Mouse (Mus musculus): ENCODE results near the gene Vil1.
"Not testable (repeated sequence)": the region's sequence is repeated elsewhere in the genome, so short reads cannot be mapped to it uniquely, and the experiment has no call there.

Gene Vil1

GRCm38 (mm10) chr1:74387386-74387988 lies 21.7 kb upstream of the Vil1 start:
- DNase-seq (ENCODE audit: low read depth, low spot score): no peak

DNA sequence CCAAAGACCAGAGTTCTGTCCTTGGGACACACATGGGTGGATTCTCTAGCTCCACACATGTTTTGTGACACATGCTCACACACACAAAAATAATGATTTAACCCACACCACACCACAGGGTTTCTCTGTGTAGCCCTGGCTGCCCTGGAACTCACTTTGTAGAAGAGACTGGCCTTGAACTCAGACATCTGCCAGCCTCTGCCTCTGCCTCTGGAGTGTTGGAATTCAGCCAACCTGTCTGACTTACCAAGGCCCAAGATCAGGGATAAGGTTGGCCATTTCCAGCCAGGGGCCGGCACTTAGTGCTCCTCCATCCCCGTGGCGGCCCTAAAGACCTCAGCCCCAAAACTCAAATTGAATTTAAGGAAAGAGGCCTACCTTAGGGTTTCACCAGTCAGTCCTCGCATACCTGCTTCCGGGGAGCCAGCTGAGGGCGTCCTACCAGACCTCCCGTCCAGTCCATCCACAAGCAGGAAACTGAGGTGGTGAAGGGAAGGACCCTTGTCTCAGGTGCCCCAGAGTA lies 20.7 kb upstream of the Vil1 start:
- no peak for DNase-seq (ENCODE audit: low read depth, low spot score)

DNA sequence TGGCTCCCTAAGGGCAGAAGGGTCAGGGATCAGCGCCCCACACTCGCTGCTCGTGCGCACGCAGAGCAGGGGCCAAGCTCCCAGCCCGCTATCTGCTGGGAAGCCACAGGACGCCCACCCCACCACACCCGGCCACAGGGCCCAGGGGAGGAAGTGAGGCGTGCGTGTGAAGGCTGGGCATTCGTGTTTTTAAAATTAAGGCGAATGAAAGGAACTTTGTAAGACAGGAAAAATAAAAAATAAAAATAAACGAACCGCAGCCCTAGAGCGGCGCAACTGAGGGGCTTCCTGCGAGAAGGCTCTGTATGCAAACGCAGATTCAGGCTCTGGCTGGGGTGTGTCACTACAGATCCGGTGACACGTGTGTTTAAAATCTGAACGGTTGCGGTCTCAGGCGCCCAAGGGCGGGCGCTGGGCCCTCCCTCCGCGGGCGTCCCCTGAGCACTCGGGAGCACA lies 19.3 kb upstream of the Vil1 start:
- DNase-seq (ENCODE audit: low read depth, low spot score): no peak

DNA sequence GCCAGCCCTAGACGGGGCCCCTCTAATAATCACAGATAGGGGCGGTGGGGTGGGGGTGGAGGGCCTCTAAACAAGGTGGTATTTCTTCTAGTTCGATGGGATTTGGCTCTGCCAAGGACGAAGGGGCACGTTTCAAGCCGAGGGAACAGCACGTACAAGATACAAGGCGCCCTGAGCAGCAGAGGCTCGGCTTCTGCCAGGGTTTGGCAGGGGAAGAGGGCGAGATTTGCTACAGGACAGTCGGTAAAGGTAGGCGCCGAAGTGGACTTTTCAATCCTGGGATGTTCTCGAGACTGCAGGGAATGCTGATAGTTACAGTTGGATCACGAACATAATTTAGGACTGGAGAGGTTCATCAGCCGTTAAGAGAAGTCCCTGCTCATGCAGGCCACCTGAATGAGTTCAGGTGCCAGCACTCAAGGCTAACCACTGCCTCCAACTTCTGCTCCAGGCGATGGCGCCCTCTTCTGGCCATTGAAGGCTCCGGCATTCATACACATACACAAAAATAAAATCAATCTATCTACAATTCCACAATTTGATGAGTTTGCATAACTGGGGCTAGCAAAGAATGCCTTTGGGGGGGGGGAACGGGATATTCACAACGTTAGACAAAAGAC lies 18.8 kb upstream of the Vil1 start:
- DNase-seq (ENCODE audit: low read depth, low spot score): peak; percentile 80

DNA sequence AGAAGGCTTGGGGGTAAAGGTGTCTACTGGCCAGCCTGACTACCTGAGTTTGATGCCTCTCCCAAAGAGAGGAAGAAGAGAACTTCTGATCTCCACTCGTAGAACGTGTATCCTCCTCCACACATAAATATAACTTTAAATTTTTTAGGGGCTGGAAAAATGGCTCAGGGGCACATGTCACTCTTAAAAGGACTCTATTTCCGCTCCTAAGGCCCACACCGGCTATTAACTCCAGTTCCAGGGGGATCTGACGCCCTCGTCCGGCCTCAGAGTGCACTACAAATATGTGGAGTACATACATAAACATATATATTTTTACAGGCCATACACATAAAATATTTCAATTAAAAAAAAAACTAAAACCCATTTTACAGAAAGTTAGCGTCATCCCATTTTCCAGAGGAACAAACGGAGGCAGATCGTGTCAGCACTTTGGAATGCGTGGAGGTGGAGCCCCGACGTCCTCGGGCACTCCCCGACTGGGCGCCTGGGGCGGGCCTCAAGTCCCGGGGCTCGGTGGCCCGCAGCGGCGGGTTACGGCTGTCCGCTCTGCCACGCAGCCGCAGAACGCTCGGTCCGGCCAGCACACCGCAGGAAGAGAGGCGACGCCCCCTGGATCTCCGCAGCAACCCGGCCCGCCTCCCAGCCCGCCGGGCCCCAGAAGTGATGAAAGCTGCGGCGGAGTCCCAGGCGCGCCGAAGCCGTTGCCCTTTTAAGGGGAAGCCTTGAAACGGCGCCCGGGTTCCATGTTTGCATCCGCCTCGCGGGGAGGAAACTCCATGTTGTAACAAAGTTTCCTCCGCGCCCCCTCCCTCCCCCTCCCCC lies 18.0 kb upstream of the Vil1 start, which contains the start of gene Ctdsp1:
Gene Ctdsp1, plus strand, starts transcription at position 586 of the 825 bp plus-strand sequence.
- peak; percentile 76 for DNase-seq (ENCODE audit: low read depth, low spot score)

DNA sequence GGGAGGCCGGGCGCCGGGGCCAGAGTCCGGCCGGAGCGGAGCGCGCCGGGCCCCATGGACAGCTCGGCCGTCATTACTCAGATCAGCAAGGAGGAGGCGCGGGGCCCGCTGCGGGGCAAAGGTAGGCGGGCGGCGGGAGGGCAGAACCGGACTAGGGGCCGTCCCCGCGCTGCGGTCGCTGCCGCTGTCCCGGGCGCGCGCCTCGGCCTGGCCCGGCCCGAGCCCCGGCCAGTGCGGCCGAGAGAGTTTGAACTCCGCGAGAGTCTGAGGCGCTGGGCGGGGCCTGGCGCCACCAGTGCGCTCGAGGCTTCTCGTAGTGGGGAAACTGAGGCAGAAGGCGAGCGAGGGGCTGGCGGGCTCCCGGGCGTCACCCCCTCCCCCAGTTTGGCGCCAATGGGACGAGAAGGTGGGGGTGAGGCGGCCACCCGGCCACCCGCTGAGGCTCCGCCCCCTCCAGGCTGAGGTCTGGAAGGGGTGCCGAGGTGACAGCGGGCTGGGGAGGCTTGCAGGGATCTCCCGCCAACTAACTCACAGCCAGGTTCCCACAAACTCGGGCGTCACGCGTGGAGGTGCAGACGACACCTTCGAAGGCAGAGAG lies 17.2 kb upstream of the Vil1 start:
- DNase-seq (ENCODE audit: low read depth, low spot score): peak; percentile 54

DNA sequence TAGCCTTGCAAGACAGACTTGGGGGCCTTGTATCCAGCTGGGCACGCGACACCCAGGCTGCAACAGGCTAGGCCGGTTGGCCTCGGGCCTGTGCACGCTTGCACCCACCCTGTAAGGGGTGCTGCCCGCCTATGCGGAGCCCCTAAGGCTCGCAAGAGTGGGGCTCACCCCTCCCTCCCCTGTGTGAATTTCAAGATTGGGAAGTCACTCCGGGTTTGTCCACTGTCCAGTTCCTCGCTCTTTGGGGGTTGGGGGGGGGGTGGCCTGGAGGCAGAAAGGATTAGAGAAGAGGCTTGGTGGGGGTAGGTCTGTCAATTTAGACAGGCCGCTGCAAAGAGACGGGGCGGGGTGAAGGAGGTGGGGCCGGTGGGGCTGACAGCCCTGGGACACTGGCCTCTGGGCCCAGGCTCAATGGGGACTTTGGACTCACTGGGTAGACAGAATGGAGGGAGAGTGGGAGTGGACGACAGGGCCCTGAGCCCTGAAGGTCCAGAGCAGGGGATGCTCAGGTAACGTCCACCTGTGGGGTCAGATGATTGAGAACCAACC lies 16.7 kb upstream of the Vil1 start:
- DNase-seq (ENCODE audit: low read depth, low spot score): no peak

DNA sequence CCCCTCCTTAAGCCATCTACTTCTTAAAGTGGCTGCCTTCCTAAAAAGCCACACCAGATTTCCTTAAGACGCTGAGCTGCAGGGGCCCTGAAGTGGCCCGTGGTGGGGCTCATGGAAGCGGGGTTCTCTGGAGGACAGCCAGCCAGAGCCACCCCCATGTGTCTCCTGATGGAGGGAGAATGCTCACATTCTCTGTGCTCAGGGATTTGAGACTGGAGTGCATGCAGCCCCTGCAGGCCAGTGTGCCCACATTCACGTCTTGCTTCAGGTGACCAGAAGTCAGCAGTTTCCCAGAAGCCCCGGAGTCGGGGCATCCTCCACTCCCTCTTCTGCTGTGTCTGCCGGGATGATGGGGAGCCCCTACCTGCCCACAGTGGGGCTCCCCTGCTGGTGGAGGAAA lies 16.2 kb upstream of the Vil1 start:
- no peak for DNase-seq (ENCODE audit: low read depth, low spot score)

GRCm38 (mm10) chr1:74393697-74394096 lies 15.5 kb upstream of the Vil1 start:
- no peak for DNase-seq (ENCODE audit: low read depth, low spot score)

DNA sequence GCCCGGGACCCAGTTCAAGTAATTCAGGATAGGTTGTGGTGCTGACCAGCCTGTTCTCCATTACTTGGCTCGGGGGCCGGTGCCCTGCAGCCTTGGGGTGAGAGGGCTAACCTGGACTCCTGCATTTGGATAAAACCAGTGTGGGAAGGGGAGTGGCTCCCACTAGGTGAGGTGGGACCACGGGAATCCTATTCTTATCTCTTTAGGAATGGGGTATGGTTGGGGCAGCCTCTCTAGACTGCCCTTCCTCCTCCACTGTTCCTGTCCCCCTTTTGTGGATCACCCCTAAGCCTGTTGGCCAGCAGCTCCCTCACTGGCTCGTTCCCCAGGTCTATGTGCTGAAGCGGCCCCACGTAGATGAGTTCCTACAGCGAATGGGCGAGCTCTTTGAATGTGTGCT lies 14.9 kb upstream of the Vil1 start:
- DNase-seq (ENCODE audit: low read depth, low spot score): no peak

DNA sequence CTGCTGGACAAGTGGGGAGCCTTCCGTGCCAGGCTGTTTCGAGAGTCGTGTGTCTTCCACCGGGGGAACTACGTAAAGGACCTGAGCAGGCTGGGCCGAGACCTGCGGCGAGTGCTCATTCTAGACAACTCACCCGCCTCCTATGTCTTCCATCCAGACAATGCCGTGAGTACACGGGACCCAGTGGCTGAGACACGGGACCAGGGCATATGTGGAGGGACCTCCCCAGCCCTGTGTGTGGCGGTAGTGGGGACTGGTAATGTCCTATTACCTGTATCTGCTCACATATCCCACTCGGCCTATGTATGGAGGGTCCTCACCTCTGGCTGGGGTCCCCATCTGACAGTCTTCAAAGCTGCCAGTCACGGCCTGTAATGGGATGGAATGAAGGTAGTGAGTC lies 14.3 kb upstream of the Vil1 start:
- DNase-seq (ENCODE audit: low read depth, low spot score): no peak

DNA sequence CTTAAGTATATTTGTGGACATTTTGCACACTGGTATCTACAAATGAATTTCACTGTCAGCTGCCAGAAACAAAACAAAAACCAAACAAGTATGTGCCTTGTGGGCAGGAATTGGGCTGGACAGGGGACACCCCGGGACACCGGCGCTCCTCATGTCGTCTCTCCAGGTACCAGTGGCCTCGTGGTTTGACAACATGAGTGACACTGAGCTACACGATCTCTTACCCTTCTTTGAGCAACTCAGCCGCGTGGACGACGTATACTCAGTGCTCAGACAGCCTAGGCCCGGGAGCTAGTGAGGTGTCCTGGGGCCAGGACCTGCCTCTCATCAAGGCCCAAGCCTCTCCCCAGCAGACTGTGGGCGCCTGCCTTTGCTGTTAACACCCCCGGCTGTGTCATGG lies 13.9 kb upstream of the Vil1 start:
- DNase-seq (ENCODE audit: low read depth, low spot score): no peak

- DNase-seq (ENCODE audit: low read depth, low spot score): not testable (repeated sequence)
These were observed 12.5 kb upstream of the Vil1 start for GRCm38 (mm10) chr1:74396456-74397222.

DNA sequence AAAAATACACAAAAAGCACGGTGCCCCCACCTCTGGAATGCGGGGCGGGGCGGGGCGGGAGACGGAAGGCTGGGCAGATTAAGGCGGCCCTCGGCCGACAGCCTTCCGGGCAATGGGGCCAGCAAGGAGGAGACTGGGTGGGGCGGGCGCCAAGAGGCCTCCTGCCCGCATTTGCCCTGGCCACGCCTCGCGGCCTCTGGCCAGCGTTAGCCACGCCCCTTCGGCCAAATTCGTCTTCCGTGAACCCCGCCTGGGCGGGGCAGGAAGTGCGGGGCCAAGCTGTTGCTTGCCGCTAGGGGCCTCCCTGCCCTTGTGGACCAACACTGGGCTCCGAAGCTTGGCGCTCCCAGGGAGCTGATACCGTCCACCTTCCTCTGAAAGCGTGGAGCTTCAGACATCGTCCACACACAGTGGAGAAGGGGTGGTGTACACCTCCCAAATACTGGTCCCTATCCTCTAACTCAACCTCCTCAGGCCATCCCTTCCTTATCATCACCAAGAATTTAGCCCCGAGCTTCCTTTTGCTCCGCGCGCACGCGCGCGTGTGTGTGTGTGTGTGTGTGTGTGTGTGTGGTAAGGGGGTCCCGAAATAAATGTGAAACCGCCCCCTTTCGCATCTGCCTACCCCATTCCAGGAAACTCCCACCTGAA lies 11.8 kb upstream of the Vil1 start:
- DNase-seq (ENCODE audit: low read depth, low spot score): peak; percentile 95

GRCm38 (mm10) chr1:74397919-74398451 lies 11.2 kb upstream of the Vil1 start:
- DNase-seq (ENCODE audit: low read depth, low spot score): peak; percentile 59

DNA sequence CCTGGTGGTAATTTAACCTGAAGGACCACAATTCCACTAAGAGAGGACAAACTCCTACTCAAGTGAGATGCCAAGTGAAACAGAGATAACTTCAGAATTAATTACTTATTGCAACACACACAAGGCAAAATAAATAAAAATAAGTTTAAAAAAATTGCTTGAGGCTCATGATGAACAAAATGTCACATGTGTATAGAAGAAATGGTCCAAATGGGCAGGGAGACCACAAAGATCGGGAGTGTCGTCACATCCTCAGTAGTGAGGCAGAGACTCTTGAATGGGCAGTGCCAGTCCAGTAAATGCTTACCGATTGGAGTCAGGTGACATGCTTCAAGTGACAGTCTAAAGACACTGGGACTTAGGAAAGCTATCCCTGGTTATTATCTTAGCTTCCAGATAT lies 8.6 kb upstream of the Vil1 start:
- no peak for DNase-seq (ENCODE audit: low read depth, low spot score)

- DNase-seq (ENCODE audit: low read depth, low spot score): no peak
These were observed 8.0 kb upstream of the Vil1 start for GRCm38 (mm10) chr1:74401015-74401702.

DNA sequence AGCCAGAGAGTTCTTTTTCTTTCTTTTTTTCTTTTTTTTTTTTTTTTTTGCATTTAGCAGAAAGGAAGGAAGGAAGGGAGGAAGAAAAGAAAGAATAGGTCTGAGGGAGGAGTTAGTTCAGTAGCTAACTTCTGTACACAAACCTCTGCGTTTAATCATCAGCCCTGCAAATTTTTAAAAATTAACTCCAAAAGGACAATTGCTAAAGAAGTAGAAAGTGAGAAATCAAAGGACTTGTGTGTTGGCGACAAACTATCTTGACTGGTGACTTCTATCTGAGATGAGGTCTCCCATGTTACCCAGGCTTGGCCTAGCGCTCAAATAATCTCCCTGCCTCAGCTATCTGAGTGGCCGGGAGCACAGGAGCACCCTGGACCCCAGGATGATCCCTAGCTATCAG lies 5.0 kb upstream of the Vil1 start:
- no peak for DNase-seq (ENCODE audit: low read depth, low spot score)

GRCm38 (mm10) chr1:74411753-74412325 lies 2.7 kb downstream of the Vil1 start:
- no peak for DNase-seq (ENCODE audit: low read depth, low spot score)
